Mouse (Mus musculus) left cerebral cortex, adult 18-20 months (tissue): Measurements from ENCODE around the gene Gm2012. TPM values are rescaled to one million over a fixed set of nuclear protein-coding genes. Genes with fewer than 3 reads are reported as not detected.
"Not testable (repeated sequence)": the region's sequence is repeated elsewhere in the genome, so short reads cannot be mapped to it uniquely, and the experiment has no call there.

Experiments
- DNase-seq, 2 experiments: peaks; one replicate each; pipeline ENCODE4 v3.0.0; 2021 to 2022; ENCODE audit warnings: low spot score in 2 of 2, mixed read lengths in 1 of 2
- long read RNA-seq, 2 experiments: library from polyadenylated mRNA; stranded (forward); transcript quantifications; one replicate each; pipeline ENCODE4 v2.0.0; 2021
- microRNA-seq, 2 experiments: library from miRNA; unstranded; fragments of <30 nt; microRNA quantifications; one replicate each; pipeline ENCODE4 v1.2.0; 2021
- total RNA-seq, 2 experiments: library from RNA; stranded (reverse); gene quantifications; 2 replicates each; pipeline ENCODE4 v1.2.3; 2021

Gm2012 gene
- total RNA-seq, result not detected
- long read RNA-seq, experiment 1, result 0 reads
- long read RNA-seq, experiment 2, result 0 reads

- DNase-seq, result not testable (repeated sequence)
Observed at GRCm38 (mm10) chrX:26231255-26231654, at the start of gene Gm2012. Gene Gm2012 (minus strand): TSS chrX:26231355.

- not testable (repeated sequence) for DNase-seq
Observed at GRCm38 (mm10) chrX:26159146-26159545, 72.0 kb downstream of the Gm2012 start.

Small RNA genes lying within 50 kb of the gene (microRNA-seq; reads per million reads assigned to microRNA genes)
- 0 reads per million in 2 experiments for gene Gm26302

Other genes with a start within 250 kb of the Gm2012 start
- not detected for gene Gm5168, start 180.3 kb downstream of the Gm2012 start, total RNA-seq
- gene Gm2030, start 78.7 kb upstream of the Gm2012 start, total RNA-seq, result not detected